ENCODE assay signal across 9 mouse cellular contexts in genomic region chr15:31418686-31419024, GRCm38 (mm10). TPM values are rescaled to one million over a fixed set of nuclear protein-coding genes. Genes with fewer than 3 reads are reported as not detected.
A peak's percentile ranks its signal among the peaks of the same experiment; 100 is the strongest.
DNase-seq lines count a peak whose midpoint lies in the region; ATAC-seq and TF ChIP-seq lines count a peak whose summit lies in the region.
"Had no signal": no experiment of that assay in that cellular context is flagged by ENCODE, and none has a peak within 500 bp of the region (broad histone marks: within the 10 kb centered on the region; RNA-seq: fewer than 3 reads in every experiment).

No protein-coding gene starts in this region.

- no peak overlapping the region for H3K9ac ChIP-seq in forebrain, embryonic 13.5 days
- no peak overlapping the region for H3K9ac ChIP-seq in forebrain, embryonic 12.5 days
- H3K9ac ChIP-seq in midbrain, embryonic 12.5 days (replicated peaks) = no peak overlapping the region
- H3K9ac ChIP-seq in hindbrain, postnatal 0 days (replicated peaks; ENCODE audit: low read length) = no peak overlapping the region
- no peak overlapping the region for H3K9ac ChIP-seq in neural tube, embryonic 13.5 days

- H3K4me2 ChIP-seq in forebrain, embryonic 13.5 days = no peak overlapping the region
- H3K4me2 ChIP-seq in forebrain, embryonic 12.5 days = no peak overlapping the region
- H3K4me2 ChIP-seq in midbrain, embryonic 12.5 days (replicated peaks) = no peak overlapping the region
- no peak overlapping the region for H3K4me2 ChIP-seq in hindbrain, postnatal 0 days (ENCODE audit: low read depth, low read length)
- 0 out of 2 replicates have a peak overlapping the region, but pooled peaks have one; percentile 9 for H3K4me2 ChIP-seq in neural tube, embryonic 13.5 days

- H3K9me3 ChIP-seq in forebrain, embryonic 13.5 days (replicated peaks) = no peaks in the 10 kb centered on the region; the same call in 1 of the 2 replicates
- H3K9me3 ChIP-seq in forebrain, embryonic 12.5 days = no peaks in the 10 kb centered on the region
- H3K9me3 ChIP-seq in midbrain, embryonic 12.5 days = no peaks in the 10 kb centered on the region
- no peaks in the 10 kb centered on the region for H3K9me3 ChIP-seq in midbrain, embryonic 10.5 days (replicated peaks)
- H3K9me3 ChIP-seq in hindbrain, postnatal 0 days (ENCODE audit: low read length) = no peaks in the 10 kb centered on the region
- no peaks in the 10 kb centered on the region for H3K9me3 ChIP-seq in neural tube, embryonic 13.5 days

- TF ChIP-seq CTCF in hindbrain, postnatal 0 days (IDR thresholded peaks at IDR 0.05; ENCODE audit: low read depth) = no peak

- no peaks in the 10 kb centered on the region for H3K27me3 ChIP-seq in forebrain, embryonic 13.5 days
- no peaks in the 10 kb centered on the region for H3K27me3 ChIP-seq in forebrain, embryonic 12.5 days
- H3K27me3 ChIP-seq in midbrain, embryonic 12.5 days = no peaks in the 10 kb centered on the region
- H3K27me3 ChIP-seq in midbrain, embryonic 10.5 days (ENCODE audit: low read depth, poor library complexity, severe bottlenecking) = no peaks in the 10 kb centered on the region
- no peaks in the 10 kb centered on the region for H3K27me3 ChIP-seq in hindbrain, postnatal 0 days (ENCODE audit: insufficient read depth, low read length)
- no peaks in the 10 kb centered on the region for H3K27me3 ChIP-seq in neural tube, embryonic 13.5 days

- no peaks in the 10 kb centered on the region for H3K36me3 ChIP-seq in forebrain, embryonic 13.5 days (ENCODE audit: poor library complexity, severe bottlenecking)
- H3K36me3 ChIP-seq in forebrain, embryonic 12.5 days (replicated peaks) = no peaks in the 10 kb centered on the region
- no peaks in the 10 kb centered on the region for H3K36me3 ChIP-seq in midbrain, embryonic 12.5 days
- H3K36me3 ChIP-seq in midbrain, embryonic 10.5 days = no peaks in the 10 kb centered on the region
- no peaks in the 10 kb centered on the region for H3K36me3 ChIP-seq in hindbrain, postnatal 0 days (ENCODE audit: insufficient read depth, low read length)
- no peaks in the 10 kb centered on the region for H3K36me3 ChIP-seq in neural tube, embryonic 13.5 days

- no peak for DNase-seq in midbrain, embryonic 10.5 days (ENCODE audit: low spot score)
- DNase-seq in hindbrain, postnatal 0 days (ENCODE audit: low spot score) = no peak
- DNase-seq in urinary bladder, postnatal 25 days (ENCODE audit: low spot score) = no peak
- DNase-seq in c-Kit-positive CD71-positive TER-119-positive erythroid progenitor cells, embryonic 14.5 days (ENCODE audit: low spot score) = no peak

- 36% methylated on average over 7 of the region's 7 CpGs for WGBS in forebrain, embryonic 13.5 days
- 31% methylated on average over 7 of the region's 7 CpGs for WGBS in forebrain, embryonic 12.5 days
- 28% methylated on average over 7 of the region's 7 CpGs for WGBS in midbrain, embryonic 12.5 days
- WGBS in midbrain, embryonic 10.5 days = 22% methylated on average over 7 of the region's 7 CpGs
- WGBS in hindbrain, postnatal 0 days = 19% methylated on average over 7 of the region's 7 CpGs
- WGBS in neural tube, embryonic 13.5 days = 17% methylated on average over 7 of the region's 7 CpGs

- H3K4me1 ChIP-seq in forebrain, embryonic 13.5 days = no peaks in the 10 kb centered on the region
- no peaks in the 10 kb centered on the region for H3K4me1 ChIP-seq in forebrain, embryonic 12.5 days
- H3K4me1 ChIP-seq in midbrain, embryonic 12.5 days = no peaks in the 10 kb centered on the region
- peaks cover 12% of the 10 kb centered on the region for H3K4me1 ChIP-seq in midbrain, embryonic 10.5 days
- H3K4me1 ChIP-seq in hindbrain, postnatal 0 days (ENCODE audit: insufficient read depth, low read length) = no peaks in the 10 kb centered on the region
- peaks cover 2% of the 10 kb centered on the region; the same call in 1 of the 2 replicates for H3K4me1 ChIP-seq in neural tube, embryonic 13.5 days (replicated peaks)

- ATAC-seq in forebrain, embryonic 13.5 days = peak; percentile 50; the same call in 1 of the 2 replicates
- ATAC-seq in forebrain, embryonic 12.5 days (ENCODE audit: low FRiP score) = no peak
- ATAC-seq in midbrain, embryonic 12.5 days (ENCODE audit: low FRiP score, low read depth) = no peak
- ATAC-seq in hindbrain, postnatal 0 days = no peak
- no peak for ATAC-seq in neural tube, embryonic 13.5 days (ENCODE audit: low read depth)

- no peak overlapping the region for H3K27ac ChIP-seq in forebrain, embryonic 13.5 days
- no peak overlapping the region for H3K27ac ChIP-seq in forebrain, embryonic 12.5 days
- 0 out of 2 replicates have a peak overlapping the region, but pooled peaks have one; percentile 3 for H3K27ac ChIP-seq in midbrain, embryonic 12.5 days (replicated peaks)
- no peak overlapping the region for H3K27ac ChIP-seq in midbrain, embryonic 10.5 days (replicated peaks)
- H3K27ac ChIP-seq in hindbrain, postnatal 0 days = peak overlapping the region; percentile 26; the same call in 1 of the 2 replicates
- peak overlapping the region; percentile 18; the same call in 1 of the 2 replicates for H3K27ac ChIP-seq in neural tube, embryonic 13.5 days (replicated peaks)

- H3K4me3 ChIP-seq in forebrain, embryonic 13.5 days = no peak overlapping the region
- no peak overlapping the region for H3K4me3 ChIP-seq in forebrain, embryonic 12.5 days (replicated peaks)
- H3K4me3 ChIP-seq in midbrain, embryonic 12.5 days = no peak overlapping the region
- H3K4me3 ChIP-seq in midbrain, embryonic 10.5 days = no peak overlapping the region
- H3K4me3 ChIP-seq in hindbrain, postnatal 0 days (ENCODE audit: low read length) = no peak overlapping the region
- no peak overlapping the region for H3K4me3 ChIP-seq in neural tube, embryonic 13.5 days

RNA-seq across cellular contexts. Expression of gene Ropn1l, which starts 34.9 kb away (rescaled TPM):
- 1.6 and 2.1 TPM in 2 replicates for polyA plus RNA-seq in forebrain, embryonic 13.5 days (2015; fragmentation: Nextera tagmentation; extraction: Ambion mirVana)
- 2.1 and 2.3 TPM in 2 replicates for polyA plus RNA-seq in forebrain, embryonic 12.5 days (2016; fragmentation: Nextera tagmentation; extraction: Ambion mirVana)
- 1.9 and 2.0 TPM in 2 replicates for polyA plus RNA-seq in midbrain, embryonic 12.5 days (2016; fragmentation: Nextera tagmentation; extraction: Ambion mirVana)
- 3.0 and 3.4 TPM in 2 replicates for polyA plus RNA-seq in midbrain, embryonic 10.5 days (2016; fragmentation: Nextera tagmentation; extraction: Ambion mirVana)
- total RNA-seq in hindbrain, postnatal 0 days (2014; rRNA removed) = 0.68 and 0.73 TPM in 2 replicates
- polyA plus RNA-seq in hindbrain, postnatal 0 days (2015; fragmentation: Nextera tagmentation; extraction: Ambion mirVana) = 3.4 and 3.7 TPM in 2 replicates
- 0.96 and 1.5 TPM in 2 replicates for polyA plus RNA-seq in neural tube, embryonic 13.5 days (2015; fragmentation: Nextera tagmentation; extraction: Ambion mirVana)

RNA-seq across cellular contexts. Expression of gene Ankrd33b, which starts 51.1 kb away (rescaled TPM):
- polyA plus RNA-seq in forebrain, embryonic 13.5 days (2015; fragmentation: Nextera tagmentation; extraction: Ambion mirVana) = 0.34 and 0.42 TPM in 2 replicates
- 0.60 and 0.70 TPM in 2 replicates for polyA plus RNA-seq in forebrain, embryonic 12.5 days (2016; fragmentation: Nextera tagmentation; extraction: Ambion mirVana)
- 0.71 and 0.75 TPM in 2 replicates for polyA plus RNA-seq in midbrain, embryonic 12.5 days (2016; fragmentation: Nextera tagmentation; extraction: Ambion mirVana)
- 0.56 and 0.77 TPM in 2 replicates for polyA plus RNA-seq in midbrain, embryonic 10.5 days (2016; fragmentation: Nextera tagmentation; extraction: Ambion mirVana)
- total RNA-seq in hindbrain, postnatal 0 days (2014; rRNA removed) = 1.6 and 3.3 TPM in 2 replicates
- polyA plus RNA-seq in hindbrain, postnatal 0 days (2015; fragmentation: Nextera tagmentation; extraction: Ambion mirVana) = 1.2 and 1.6 TPM in 2 replicates
- polyA plus RNA-seq in neural tube, embryonic 13.5 days (2015; fragmentation: Nextera tagmentation; extraction: Ambion mirVana) = 0.83 and 0.99 TPM in 2 replicates
- polyA plus RNA-seq: CD4-positive, CD25-positive, alpha-beta regulatory T cell, adult 4 months had no signal

Comparison
In these comparisons a context has a peak if more than half of its experiments do, and no peak if none do; other contexts are left out.
1. H3K27ac ChIP-seq: peak in midbrain, embryonic 12.5 days (single experiment), hindbrain, postnatal 0 days (single experiment) and neural tube, embryonic 13.5 days (single experiment); none in forebrain, embryonic 13.5 days (single experiment), forebrain, embryonic 12.5 days (single experiment) and midbrain, embryonic 10.5 days (single experiment).